Mouse (Mus musculus) thymus, adult 2 months (tissue): ENCODE data around the gene Wnt10b.

Experiments
- CTCF ChIP-seq: fragments of 200-500 bp; IDR thresholded peaks from 2 replicates; pipeline ENCODE4 v1.5.1; 2012; ENCODE audit warnings: mild to moderate bottlenecking, control low read depth, low read length, moderate library complexity, borderline replicate concordance; ENCODE audit not compliant: control insufficient read depth, poor library complexity, insufficient read depth; ENCODE audit errors: extremely low read depth
- POLR2A ChIP-seq: fragments of 200-500 bp; IDR thresholded peaks from 2 replicates; pipeline ENCODE4 v1.6.1; 2012; ENCODE audit warnings: mild to moderate bottlenecking, low read length, control low read depth, moderate library complexity; ENCODE audit not compliant: control insufficient read depth, poor library complexity, insufficient read depth; ENCODE audit errors: extremely low read depth

- no peak for TF ChIP-seq CTCF
- no peak for TF ChIP-seq POLR2A
Observed at GRCm38 (mm10) chr15:98754125-98754524, 23.8 kb downstream of the Wnt10b start.
